ENCODE assay signal across 16 mouse cellular contexts in the genomic region with DNA sequence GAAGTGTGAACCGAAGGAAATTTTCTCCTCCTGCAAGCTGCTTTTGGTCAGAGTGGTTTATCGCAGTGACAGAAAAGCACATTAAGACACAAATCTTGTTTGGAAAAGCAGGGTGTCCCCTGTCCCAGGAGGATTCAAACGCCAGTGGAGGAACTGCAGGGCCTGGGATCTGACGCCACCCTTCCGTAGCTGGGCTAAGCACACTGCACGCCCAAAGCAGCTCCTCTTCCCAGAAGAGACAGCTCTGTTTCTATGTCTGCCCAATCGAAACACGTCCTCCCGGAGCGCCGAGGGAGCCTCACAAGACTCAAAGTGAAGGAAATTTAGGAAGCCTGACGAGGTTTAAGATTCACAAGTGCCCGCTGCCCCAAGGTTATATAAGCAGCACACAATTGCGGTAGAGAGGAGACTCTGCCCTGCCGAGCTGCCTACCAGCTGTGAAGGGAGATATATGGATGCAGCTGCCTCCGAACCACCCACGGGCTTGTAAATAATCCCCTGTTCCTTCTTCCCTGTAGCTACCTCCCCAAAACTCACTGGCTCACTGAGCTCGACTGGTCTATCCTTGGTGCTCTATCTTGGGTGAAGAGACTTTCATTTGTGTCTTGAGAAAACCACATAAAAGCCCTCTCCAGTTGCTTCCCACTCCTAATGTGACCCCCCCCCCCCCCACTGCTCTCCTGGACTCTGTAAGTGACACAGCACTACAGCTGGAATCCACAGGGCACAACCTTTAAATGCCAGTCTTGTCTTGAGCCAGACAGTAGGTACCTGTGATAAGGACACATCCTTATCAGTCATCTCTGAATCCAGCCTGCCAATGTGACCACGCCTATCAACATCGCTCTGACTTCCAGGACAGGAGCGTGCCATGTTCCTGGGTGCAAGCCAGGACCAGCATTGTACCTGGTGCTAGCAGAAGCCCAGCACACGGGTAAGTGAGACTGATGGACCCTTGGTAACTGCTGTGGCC. TPM values are rescaled to one million over a fixed set of nuclear protein-coding genes. Genes with fewer than 3 reads are reported as not detected.
DNase-seq lines count a peak whose midpoint lies in the region; ATAC-seq and TF ChIP-seq lines count a peak whose summit lies in the region.
"Had no signal": no experiment of that assay in that cellular context is flagged by ENCODE, and none has a peak within 500 bp of the region (broad histone marks: within the 10 kb centered on the region; RNA-seq: fewer than 3 reads in every experiment).

No protein-coding gene starts in this region.

- no peak overlapping the region; the same call in 1 of the 2 replicates for H3K9ac ChIP-seq in liver, embryonic 14.5 days (replicated peaks)
- H3K9ac ChIP-seq in intestine, embryonic 15.5 days, result peak overlapping the region; percentile 9; the same call in 1 of the 2 replicates
- no peak overlapping the region for H3K9ac ChIP-seq in stomach, embryonic 14.5 days (replicated peaks; ENCODE audit: low read depth, low read length)
- H3K9ac ChIP-seq: embryonic facial prominence, embryonic 15.5 days; forebrain, embryonic 15.5 days; hindbrain, embryonic 12.5 days; midbrain, embryonic 12.5 days had no signal

- TF ChIP-seq CTCF in liver, embryonic 14.5 days (IDR thresholded peaks at IDR 0.05; ENCODE audit: low read depth), result no peak

- 74% methylated on average over 22 of the region's 22 CpGs for WGBS in liver, embryonic 14.5 days (ENCODE audit: insufficient replicate concordance)
- 52% methylated on average over 22 of the region's 22 CpGs for WGBS in intestine, embryonic 15.5 days
- 56% methylated on average over 22 of the region's 22 CpGs for WGBS in stomach, embryonic 14.5 days
- 79% methylated on average over 22 of the region's 22 CpGs for WGBS in embryonic facial prominence, embryonic 10.5 days

- no peak overlapping the region for H3K27ac ChIP-seq in liver, embryonic 14.5 days
- H3K27ac ChIP-seq in intestine, embryonic 15.5 days, result no peak overlapping the region
- H3K27ac ChIP-seq in stomach, embryonic 14.5 days (ENCODE audit: low read length), result no peak overlapping the region
- H3K27ac ChIP-seq in embryonic facial prominence, embryonic 10.5 days (replicated peaks), result no peak overlapping the region
- H3K27ac ChIP-seq: embryonic facial prominence, embryonic 15.5 days; forebrain, embryonic 15.5 days; heart, adult 2 months; hindbrain, embryonic 12.5 days; midbrain, embryonic 12.5 days had no signal

- no peak overlapping the region for H3K4me3 ChIP-seq in liver, embryonic 14.5 days (ENCODE audit: insufficient read depth in 1 of 2, low read depth in 2 of 2, low read length in 2 of 2)
- no peak overlapping the region for H3K4me3 ChIP-seq in intestine, embryonic 15.5 days (replicated peaks)
- H3K4me3 ChIP-seq in stomach, embryonic 14.5 days (ENCODE audit: low read depth, low read length), result no peak overlapping the region
- H3K4me3 ChIP-seq in embryonic facial prominence, embryonic 10.5 days, result no peak overlapping the region
- H3K4me3 ChIP-seq: embryonic facial prominence, embryonic 15.5 days; forebrain, embryonic 15.5 days; heart, adult 2 months; hindbrain, embryonic 12.5 days; midbrain, embryonic 12.5 days had no signal

- H3K27me3 ChIP-seq in liver, embryonic 14.5 days (ENCODE audit: control insufficient read depth, insufficient read depth, low read length), result no peaks in the 10 kb centered on the region
- H3K27me3 ChIP-seq in intestine, embryonic 15.5 days (replicated peaks), result no peaks in the 10 kb centered on the region
- H3K27me3 ChIP-seq in stomach, embryonic 14.5 days (ENCODE audit: control insufficient read depth, insufficient read depth, low read length), result no peaks in the 10 kb centered on the region
- H3K27me3 ChIP-seq in embryonic facial prominence, embryonic 10.5 days (replicated peaks; ENCODE audit: low read depth, poor library complexity, severe bottlenecking), result no peaks in the 10 kb centered on the region
- H3K27me3 ChIP-seq: embryonic facial prominence, embryonic 15.5 days; forebrain, embryonic 15.5 days; hindbrain, embryonic 12.5 days; midbrain, embryonic 12.5 days had no signal

- peak; percentile 51 for ATAC-seq in liver, embryonic 14.5 days (ENCODE audit: insufficient read depth)
- ATAC-seq in intestine, embryonic 15.5 days, result no peak
- no peak for ATAC-seq in stomach, embryonic 14.5 days (ENCODE audit: insufficient number of reproducible peaks, insufficient read depth, low FRiP score, low read depth)
- ATAC-seq: forebrain, embryonic 15.5 days had no signal

- H3K36me3 ChIP-seq in liver, embryonic 14.5 days (replicated peaks; ENCODE audit: control insufficient read depth, insufficient read depth, low read depth), result no peaks in the 10 kb centered on the region; the same call in 1 of the 2 replicates
- H3K36me3 ChIP-seq in intestine, embryonic 15.5 days, result no peaks in the 10 kb centered on the region
- H3K36me3 ChIP-seq in stomach, embryonic 14.5 days (ENCODE audit: control insufficient read depth, insufficient read depth, low read length), result no peaks in the 10 kb centered on the region
- H3K36me3 ChIP-seq in embryonic facial prominence, embryonic 10.5 days (replicated peaks), result peaks cover 35% of the 10 kb centered on the region

- peaks cover 4 to 7% of the 10 kb centered on the region in 2 experiments; a peak in 3 of 4 replicates for H3K4me1 ChIP-seq in liver, embryonic 14.5 days (replicated peaks; ENCODE audit: control insufficient read depth in 2 of 2, insufficient read depth in 2 of 2, low read length in 1 of 2)
- H3K4me1 ChIP-seq in intestine, embryonic 15.5 days (replicated peaks), result peaks cover 4% of the 10 kb centered on the region; the same call in 1 of the 2 replicates
- H3K4me1 ChIP-seq in stomach, embryonic 14.5 days (ENCODE audit: control insufficient read depth, insufficient read depth, low read length), result peaks cover 4% of the 10 kb centered on the region; the same call in 1 of the 2 replicates
- H3K4me1 ChIP-seq in embryonic facial prominence, embryonic 10.5 days, result peaks cover 7% of the 10 kb centered on the region
- H3K4me1 ChIP-seq: forebrain, embryonic 15.5 days; midbrain, embryonic 12.5 days had no signal

- H3K4me2 ChIP-seq in liver, embryonic 14.5 days (ENCODE audit: low read depth), result no peak overlapping the region
- peak overlapping the region; percentile 33; the same call in 1 of the 2 replicates for H3K4me2 ChIP-seq in intestine, embryonic 15.5 days (replicated peaks)
- 0 out of 2 replicates have a peak overlapping the region, but pooled peaks have one; percentile 12 for H3K4me2 ChIP-seq in stomach, embryonic 14.5 days (replicated peaks; ENCODE audit: low read depth, low read length)
- H3K4me2 ChIP-seq: embryonic facial prominence, embryonic 15.5 days; forebrain, embryonic 15.5 days; hindbrain, embryonic 12.5 days; midbrain, embryonic 12.5 days had no signal

- no peaks in the 10 kb centered on the region for H3K9me3 ChIP-seq in liver, embryonic 14.5 days (ENCODE audit: control insufficient read depth, low read length)
- H3K9me3 ChIP-seq in intestine, embryonic 15.5 days, result no peaks in the 10 kb centered on the region
- H3K9me3 ChIP-seq in stomach, embryonic 14.5 days (ENCODE audit: control insufficient read depth, low read depth, low read length), result no peaks in the 10 kb centered on the region
- H3K9me3 ChIP-seq in embryonic facial prominence, embryonic 10.5 days, result no peaks in the 10 kb centered on the region
- H3K9me3 ChIP-seq: embryonic facial prominence, embryonic 15.5 days; forebrain, embryonic 15.5 days; hindbrain, embryonic 12.5 days; midbrain, embryonic 12.5 days had no signal

- peak; percentile 23 to 26 for DNase-seq in frontal cortex, postnatal 36 days (ENCODE audit: low spot score in 2 of 2)
- no peak for DNase-seq in frontal cortex, postnatal 10 days (ENCODE audit: low spot score in 2 of 2)
- no peak for DNase-seq in liver, embryonic 14.5 days (ENCODE audit: low read depth in 3 of 3, low spot score in 3 of 3)
- no peak for DNase-seq in liver
- no peak for DNase-seq in spleen, postnatal 4 days (ENCODE audit: low spot score in 2 of 2)
- DNase-seq in embryonic facial prominence, embryonic 10.5 days (ENCODE audit: low spot score), result no peak
- DNase-seq: cerebellum, postnatal 25 days; kidney, postnatal 25 days; thymus, adult 18-20 months had no signal

- TF ChIP-seq EP300 in liver, embryonic 14.5 days (IDR thresholded peaks at IDR 0.05; ENCODE audit: low read depth), result no peak

RNA-seq across cellular contexts. Expression of a gene that starts 54.7 kb away (rescaled TPM):
- polyA plus RNA-seq in liver, embryonic 14.5 days (2012; rRNA removed), result 8.5 and 12.2 TPM in 2 replicates
- 11.8 and 12.5 TPM in 2 replicates for polyA plus RNA-seq in liver, embryonic 14.5 days (2014; fragmentation: Nextera tagmentation; extraction: Ambion mirVana)
- 28.0 and 30.2 TPM in 2 replicates for polyA plus RNA-seq in intestine, embryonic 15.5 days (2015; fragmentation: Nextera tagmentation; extraction: Ambion mirVana)
- 34.2 and 35.3 TPM in 2 replicates for polyA plus RNA-seq in stomach, embryonic 14.5 days (2014; fragmentation: Nextera tagmentation; extraction: Ambion mirVana)
- 25.2 and 25.9 TPM in 2 replicates for polyA plus RNA-seq in embryonic facial prominence, embryonic 10.5 days (2016; fragmentation: Nextera tagmentation; extraction: Ambion mirVana)

Comparison
In these comparisons a context has a peak if more than half of its experiments do, and no peak if none do; other contexts are left out.
1. DNase-seq: peak in frontal cortex, postnatal 36 days (2 of 2); none in frontal cortex, postnatal 10 days (0 of 2), liver, embryonic 14.5 days (0 of 3), liver (single experiment), spleen, postnatal 4 days (0 of 2) and embryonic facial prominence, embryonic 10.5 days (single experiment).